Mouse (Mus musculus) forebrain, embryonic 11.5 days (tissue): ENCODE data around the gene Gal3st4. TPM values are rescaled to one million over a fixed set of nuclear protein-coding genes. Genes with fewer than 3 reads are reported as not detected.

ENCODE experiments used
- ATAC-seq: fragments of 200-750 bp; cut with Nextera tagmentation; replicated peaks from 2 replicates; pipeline ENCODE4 v1.8.0; 2017; ENCODE audit warnings: moderate TSS enrichment; ENCODE audit not compliant: low FRiP score
- DNase-seq: peaks from one replicate; pipeline ENCODE4 v3.0.0-alpha.2; 2017; ENCODE audit warnings: low spot score
- H3K27ac ChIP-seq: fragments of 300-500 bp; sonication (generic); 2 replicates; pipeline ENCODE4 v1.5.1; 2014; ENCODE audit warnings: low read depth, low read length
- H3K27me3 ChIP-seq: fragments of 300-500 bp; sonication (generic); 2 replicates; pipeline ENCODE4 v1.6.1; 2014; ENCODE audit warnings: mild to moderate bottlenecking, low read length, mixed read lengths; ENCODE audit not compliant: control insufficient read depth, insufficient read depth
- H3K36me3 ChIP-seq: fragments of 300-500 bp; sonication (generic); 2 replicates; pipeline ENCODE4 v1.6.1; 2014; ENCODE audit warnings: mild to moderate bottlenecking, low read length, moderate library complexity, mixed read lengths; ENCODE audit not compliant: control insufficient read depth, insufficient read depth
- H3K4me1 ChIP-seq: fragments of 300-500 bp; sonication (generic); replicated peaks from 2 replicates; pipeline ENCODE4 v1.6.1; 2014; ENCODE audit warnings: low read length, mixed read lengths; ENCODE audit not compliant: control insufficient read depth, insufficient read depth
- H3K4me2 ChIP-seq: fragments of 300-500 bp; sonication (generic); 2 replicates; pipeline ENCODE4 v1.6.1; 2014; ENCODE audit warnings: low read depth, mild to moderate bottlenecking, low read length, moderate library complexity, mixed read lengths; ENCODE audit not compliant: severe bottlenecking
- H3K4me3 ChIP-seq: fragments of 300-500 bp; sonication (generic); 2 replicates; pipeline ENCODE4 v1.5.1; 2014; ENCODE audit warnings: low read depth, low read length
- H3K9ac ChIP-seq: fragments of 300-500 bp; sonication (generic); 2 replicates; pipeline ENCODE4 v1.6.1; 2014; ENCODE audit warnings: low read length
- H3K9me3 ChIP-seq: fragments of 300-500 bp; sonication (generic); 2 replicates; pipeline ENCODE4 v1.6.1; 2016; ENCODE audit warnings: low read length, mixed read lengths; ENCODE audit not compliant: control insufficient read depth
- WGBS: fragments of 180-500 bp; shearing (Covaris S2); extraction: QIAGEN DNeasy Blood & Tissue Kit; methylation state at CpG from one replicate; pipeline ENCODE4 v1.1.7; 2014; 5-methylcytosine and 5-hydroxymethylcytosine counted together
- polyA plus RNA-seq: library from polyadenylated mRNA; unstranded; fragments of >200 nt; fragmentation: Nextera tagmentation; extraction: Ambion mirVana; gene quantifications from 2 replicates; pipeline ENCODE4 v1.2.1, GENCODE M21; 2014

Gene Gal3st4
- polyA plus RNA-seq, 1 experiment from 2014 or later, result 4.6 TPM

GRCm38 (mm10) chr5:138280425-138280768 lies 7.8 kb upstream of the Gal3st4 start:
- 24% methylated on average over 26 of the region's 26 CpGs for WGBS
- H3K9ac ChIP-seq, result no peak overlapping the region
- no peak overlapping the region for H3K27ac ChIP-seq
- peaks cover 13% of the 10 kb centered on the region for H3K4me1 ChIP-seq
- peaks cover 4% of the 10 kb centered on the region; the same call in 1 of the 2 replicates for H3K9me3 ChIP-seq
- H3K27me3 ChIP-seq, result peaks cover 2% of the 10 kb centered on the region; the same call in 1 of the 2 replicates
- ATAC-seq (no peak), DNase-seq (no peak)
- H3K36me3 ChIP-seq, result no peaks in the 10 kb centered on the region; the same call in 1 of the 2 replicates
- H3K4me3 ChIP-seq, result peak overlapping the region; percentile 70; the same call in 1 of the 2 replicates
- H3K4me2 ChIP-seq, result peak overlapping the region; percentile 58

GRCm38 (mm10) chr5:138279585-138280424 lies 7.2 kb upstream of the Gal3st4 start, which contains the start of the genes Gm43720, Gpc2 and Stag3:
Gene Gm43720, minus strand, starts transcription at chr5:138279958.
Gene Gpc2, minus strand, starts transcription at chr5:138280005.
Gene Stag3, plus strand, starts transcription at chr5:138280240.
- under 1% methylated on average over 56 of the region's 56 CpGs for WGBS
- Histone ChIP-seq H3K27ac (0 out of 2 replicates have a peak within 1 kb of the TSS, but pooled peaks have one; percentile 27), H3K9me3 (peaks cover 4% of the 10 kb centered on the region; the same call in 1 of the 2 replicates), H3K27me3 (peaks cover 2% of the 10 kb centered on the region; the same call in 1 of the 2 replicates), H3K4me2 (peak within 1 kb of the TSS; percentile 58), H3K4me3 (peak within 1 kb of the TSS; percentile 70), H3K9ac (peak within 1 kb of the TSS; percentile 80), H3K4me1 (peaks cover 18% of the 10 kb centered on the region), H3K36me3 (no peaks in the 10 kb centered on the region; the same call in 1 of the 2 replicates)
- ATAC-seq (peak; percentile 99), DNase-seq (peak; percentile 99)

DNA sequence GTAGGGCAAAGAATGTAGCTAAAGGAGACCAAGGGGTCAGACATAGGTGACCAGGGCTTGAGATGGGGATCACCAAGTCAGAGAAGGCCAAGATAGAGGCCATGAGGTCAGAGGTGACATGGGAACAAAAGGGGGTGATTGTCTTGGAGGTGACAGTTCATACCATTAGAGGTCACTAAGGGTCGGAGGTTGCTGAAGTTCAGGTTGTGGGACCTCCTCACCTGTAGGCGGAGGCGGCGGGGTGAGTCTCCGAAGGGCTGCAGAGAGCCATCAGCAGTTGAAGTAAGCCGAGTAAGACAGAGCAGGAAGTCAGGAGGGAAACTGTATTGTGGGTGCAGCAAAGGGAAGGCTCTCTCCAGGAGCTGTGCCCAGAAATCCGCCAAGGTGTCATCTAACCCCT lies 5.4 kb upstream of the Gal3st4 start:
- Histone ChIP-seq H3K4me1 (peaks cover 21% of the 10 kb centered on the region), H3K4me2 (peak overlapping the region; percentile 58), H3K27me3 (peaks cover 2% of the 10 kb centered on the region; the same call in 1 of the 2 replicates), H3K36me3 (no peaks in the 10 kb centered on the region; the same call in 1 of the 2 replicates), H3K9ac (no peak overlapping the region), H3K9me3 (peaks cover 4% of the 10 kb centered on the region; the same call in 1 of the 2 replicates), H3K4me3 (no peak overlapping the region), H3K27ac (no peak overlapping the region)
- WGBS, result 87% methylated on average over 7 of the region's 7 CpGs
- no peak for DNase-seq
- ATAC-seq, result no peak

- WGBS, result 8% methylated on average over 41 of the region's 41 CpGs
- H3K9me3 ChIP-seq, result no peaks in the 10 kb centered on the region
- H3K4me2 ChIP-seq, result peak overlapping the region; percentile 55
- H3K27ac ChIP-seq, result no peak overlapping the region
- ATAC-seq (no peak), DNase-seq (peak; percentile 64)
- peaks cover 21% of the 10 kb centered on the region for H3K4me1 ChIP-seq
- H3K4me3 ChIP-seq, result peak overlapping the region; percentile 11
- no peaks in the 10 kb centered on the region; the same call in 1 of the 2 replicates for H3K27me3 ChIP-seq
- no peaks in the 10 kb centered on the region; the same call in 1 of the 2 replicates for H3K36me3 ChIP-seq
- peak overlapping the region; percentile 53 for H3K9ac ChIP-seq
Measured at GRCm38 (mm10) chr5:138275216-138276050, 2.8 kb upstream of the Gal3st4 start.

DNA sequence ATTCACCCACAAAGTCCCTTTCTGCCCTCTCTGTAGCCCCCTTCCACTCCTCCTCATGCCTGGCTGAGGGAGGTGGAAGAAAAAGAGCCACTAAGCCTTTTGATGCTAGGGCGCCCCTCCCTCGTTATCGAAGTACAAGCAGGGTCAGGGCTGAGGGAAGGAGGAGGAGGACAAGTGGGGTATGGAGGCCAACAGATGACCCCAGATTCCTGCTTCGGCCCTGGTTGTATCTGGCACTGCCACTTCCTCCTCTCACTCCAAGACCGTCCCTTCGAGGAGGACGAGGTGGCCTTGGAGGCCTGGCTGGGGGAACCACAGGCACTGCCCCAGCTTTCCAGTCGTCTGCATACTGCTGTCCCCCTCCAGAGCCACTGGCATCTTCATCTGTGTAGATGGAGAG lies 1.5 kb upstream of the Gal3st4 start:
- peaks cover 21% of the 10 kb centered on the region for H3K4me1 ChIP-seq
- WGBS, result 60% methylated on average over 8 of the region's 8 CpGs

DNA sequence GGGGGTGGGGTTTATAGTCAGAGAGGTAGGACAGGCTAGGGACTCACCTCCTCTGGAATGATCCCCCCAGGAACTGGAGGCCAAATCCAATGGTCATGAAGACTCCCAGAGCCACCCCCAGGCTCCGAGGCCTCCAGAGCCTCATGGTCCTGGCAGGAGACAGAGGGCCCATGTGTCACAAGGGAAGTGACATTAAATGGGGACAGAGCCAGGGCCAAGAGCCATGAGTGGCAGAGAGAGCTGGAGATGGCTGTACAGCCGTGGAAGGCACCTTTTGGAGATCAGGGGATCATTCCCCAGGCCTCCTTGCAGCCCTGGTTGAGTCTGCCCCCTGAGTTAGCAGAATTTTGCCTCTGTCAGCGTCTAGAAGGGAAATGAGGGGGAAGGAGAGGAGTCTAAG lies 1.4 kb downstream of the Gal3st4 start:
- no peak for ATAC-seq

More for the DNA sequence above, 1.5 kb upstream of the Gal3st4 start:
- no peaks in the 10 kb centered on the region; the same call in 1 of the 2 replicates for H3K27me3 ChIP-seq
- DNase-seq, result no peak
- no peak overlapping the region for H3K9ac ChIP-seq
- H3K36me3 ChIP-seq, result no peaks in the 10 kb centered on the region; the same call in 1 of the 2 replicates
- no peak overlapping the region for H3K27ac ChIP-seq
- H3K4me3 ChIP-seq, result no peak overlapping the region
- H3K4me2 ChIP-seq, result no peak overlapping the region
- H3K9me3 ChIP-seq, result no peaks in the 10 kb centered on the region
- no peak for ATAC-seq

GRCm38 (mm10) chr5:138268980-138269379 lies 3.7 kb downstream of the Gal3st4 start:
- Histone ChIP-seq H3K4me3 (no peak overlapping the region), H3K36me3 (no peaks in the 10 kb centered on the region), H3K9ac (no peak overlapping the region), H3K4me2 (no peak overlapping the region), H3K27ac (no peak overlapping the region), H3K27me3 (no peaks in the 10 kb centered on the region; the same call in 1 of the 2 replicates), H3K4me1 (no peaks in the 10 kb centered on the region; the same call in 1 of the 2 replicates), H3K9me3 (no peaks in the 10 kb centered on the region)
- WGBS, result 83% methylated on average over 4 of the region's 4 CpGs
- ATAC-seq (no peak), DNase-seq (no peak)

More for the DNA sequence above, 1.4 kb downstream of the Gal3st4 start:
- Histone ChIP-seq H3K4me2 (no peak overlapping the region), H3K4me1 (peaks cover 17% of the 10 kb centered on the region), H3K9ac (no peak overlapping the region), H3K4me3 (no peak overlapping the region), H3K36me3 (no peaks in the 10 kb centered on the region), H3K27ac (no peak overlapping the region), H3K9me3 (no peaks in the 10 kb centered on the region), H3K27me3 (no peaks in the 10 kb centered on the region; the same call in 1 of the 2 replicates)
- no peak for DNase-seq
- 43% methylated on average over 3 of the region's 3 CpGs for WGBS

- WGBS, result 85% methylated on average over 3 of the region's 3 CpGs
- Histone ChIP-seq H3K27ac (no peak overlapping the region), H3K9me3 (no peaks in the 10 kb centered on the region), H3K9ac (no peak overlapping the region), H3K4me3 (no peak overlapping the region), H3K4me2 (no peak overlapping the region), H3K4me1 (peaks cover 5% of the 10 kb centered on the region; the same call in 1 of the 2 replicates), H3K36me3 (no peaks in the 10 kb centered on the region), H3K27me3 (no peaks in the 10 kb centered on the region; the same call in 1 of the 2 replicates)
- ATAC-seq, result no peak
- no peak for DNase-seq
Measured at GRCm38 (mm10) chr5:138267114-138267513, 5.5 kb downstream of the Gal3st4 start.
